Mouse (Mus musculus): ENCODE data around the gene Wnk3. TPM values are rescaled to one million over a fixed set of nuclear protein-coding genes. Genes with fewer than 3 reads are reported as not detected.
"Not testable (repeated sequence)": the region's sequence is repeated elsewhere in the genome, so short reads cannot be mapped to it uniquely, and the experiment has no call there.

Wnk3 gene
- under 1 TPM; 0.07 to 0.26 TPM for total RNA-seq (2021)
- long read RNA-seq, experiment 1: 0 reads
- long read RNA-seq, experiment 2: 0 reads

GRCm38 (mm10) chrX:151197778-151198177 lies at the start of gene Wnk3:
Gene Wnk3, plus strand, starts transcription at chrX:151198078.
- no peak for DNase-seq

- DNase-seq: no peak
Measured at GRCm38 (mm10) chrX:151158414-151158813, 39.5 kb upstream of the Wnk3 start.

- DNase-seq: peak; percentile 2 to 20
Measured at GRCm38 (mm10) chrX:151168438-151169131, 29.3 kb upstream of the Wnk3 start.

- peak; percentile 20 to 28 for DNase-seq
Measured at GRCm38 (mm10) chrX:151169261-151169961, 28.5 kb upstream of the Wnk3 start.

- DNase-seq: not testable (repeated sequence)
Measured at GRCm38 (mm10) chrX:151173134-151173533, 24.7 kb upstream of the Wnk3 start.

GRCm38 (mm10) chrX:151298329-151298728 lies 100.5 kb downstream of the Wnk3 start:
- peak in 1 of 2 experiments; percentile 3 for DNase-seq

GRCm38 (mm10) chrX:151313732-151314131 lies 115.9 kb downstream of the Wnk3 start:
- DNase-seq: no peak

GRCm38 (mm10) chrX:151333615-151334014 lies 135.7 kb downstream of the Wnk3 start:
- no peak for DNase-seq

- peak; percentile 77 to 81 for DNase-seq
Measured at GRCm38 (mm10) chrX:151337804-151338203, 139.9 kb downstream of the Wnk3 start.

- DNase-seq: peak; percentile 86 to 89
Measured at GRCm38 (mm10) chrX:151343761-151344500, 146.1 kb downstream of the Wnk3 start, which contains the start of gene Fam120c. Gene Fam120c, plus strand, starts transcription at chrX:151344175.

GRCm38 (mm10) chrX:151344501-151344984 lies 146.7 kb downstream of the Wnk3 start:
- peak; percentile 28 to 33 for DNase-seq

GRCm38 (mm10) chrX:151345333-151346125 lies 147.7 kb downstream of the Wnk3 start:
- peak; percentile 4 to 12 for DNase-seq

GRCm38 (mm10) chrX:151347278-151347677 lies 149.4 kb downstream of the Wnk3 start:
- no peak for DNase-seq

GRCm38 (mm10) chrX:151349322-151349721 lies 151.4 kb downstream of the Wnk3 start:
- DNase-seq: peak; percentile 5 to 17

Other genes starting within 250 kb of the Wnk3 start
- gene Gnl3l, start 180.8 kb upstream of the Wnk3 start, total RNA-seq (2021): 10 to 100 TPM; 32.9 TPM
- 1 to 10 TPM; 6.2 to 7.4 TPM for gene Fgd1, start 151.9 kb upstream of the Wnk3 start, total RNA-seq (2021)
- gene Tsr2, start 101.5 kb upstream of the Wnk3 start, total RNA-seq (2021): 10 to 100 TPM; 13.7 to 16.4 TPM
- gene Fam120c, start 146.1 kb downstream of the Wnk3 start, total RNA-seq (2021): 10 to 100 TPM; 14.5 to 14.9 TPM